Mouse (Mus musculus) lung, embryonic 14.5 days (tissue): ENCODE data around the gene Cldn9. TPM values are rescaled to one million over a fixed set of nuclear protein-coding genes. Genes with fewer than 3 reads are reported as not detected.

ENCODE experiments used
- ATAC-seq: fragments of 200-750 bp; cut with Nextera tagmentation; 2 replicates; pipeline ENCODE4 v1.8.0; 2017; ENCODE audit warnings: mild to moderate bottlenecking, moderate TSS enrichment, moderate library complexity; ENCODE audit not compliant: insufficient read depth
- DNase-seq: peaks from one replicate; pipeline ENCODE4 v3.0.0-alpha.2; 2015
- H3K27ac ChIP-seq: fragments of 300-500 bp; sonication (generic); 2 replicates; pipeline ENCODE4 v1.5.1; 2014; ENCODE audit warnings: low read depth, mild to moderate bottlenecking, moderate library complexity
- H3K27me3 ChIP-seq: fragments of 300-500 bp; sonication (generic); 2 replicates; pipeline ENCODE4 v1.6.1; 2014; ENCODE audit warnings: low read length, control low read depth; ENCODE audit not compliant: insufficient read depth
- H3K36me3 ChIP-seq: fragments of 300-500 bp; sonication (generic); 2 replicates; pipeline ENCODE4 v1.6.1; 2014; ENCODE audit warnings: control low read depth; ENCODE audit not compliant: insufficient read depth
- H3K4me1 ChIP-seq: fragments of 300-500 bp; sonication (generic); 2 replicates; pipeline ENCODE4 v1.6.1; 2014; ENCODE audit warnings: antibody characterized with exemption, control low read depth; ENCODE audit not compliant: insufficient read depth
- H3K4me2 ChIP-seq: fragments of 300-500 bp; sonication (generic); 2 replicates; pipeline ENCODE4 v1.6.1; 2014; ENCODE audit warnings: mild to moderate bottlenecking
- H3K4me3 ChIP-seq: fragments of 300-500 bp; sonication (generic); 2 replicates; pipeline ENCODE4 v1.5.1; 2014; ENCODE audit warnings: low read depth, low read length
- H3K9ac ChIP-seq: fragments of 300-500 bp; sonication (generic); 2 replicates; pipeline ENCODE4 v1.6.1; 2014
- H3K9me3 ChIP-seq: fragments of 300-500 bp; sonication (generic); 2 replicates; pipeline ENCODE4 v1.6.1; 2016; ENCODE audit warnings: low read depth, low read length, control low read depth
- CTCF ChIP-seq: IDR thresholded peaks from 2 replicates; pipeline ENCODE4 v1.5.1; 2016; ENCODE audit warnings: antibody characterized with exemption, low read depth
- WGBS: fragments of 180-500 bp; shearing (Covaris S2); extraction: QIAGEN DNeasy Blood & Tissue Kit; methylation state at CpG from one replicate; pipeline ENCODE4 v1.1.7; 2014; 5-methylcytosine and 5-hydroxymethylcytosine counted together
- polyA plus RNA-seq: library from polyadenylated mRNA; unstranded; fragments of >200 nt; fragmentation: Nextera tagmentation; extraction: Ambion mirVana; gene quantifications from 2 replicates; pipeline ENCODE4 v1.2.1, GENCODE M21; 2014

Gene Cldn9
- 5.1 and 6.2 TPM in 2 replicates for polyA plus RNA-seq

DNA sequence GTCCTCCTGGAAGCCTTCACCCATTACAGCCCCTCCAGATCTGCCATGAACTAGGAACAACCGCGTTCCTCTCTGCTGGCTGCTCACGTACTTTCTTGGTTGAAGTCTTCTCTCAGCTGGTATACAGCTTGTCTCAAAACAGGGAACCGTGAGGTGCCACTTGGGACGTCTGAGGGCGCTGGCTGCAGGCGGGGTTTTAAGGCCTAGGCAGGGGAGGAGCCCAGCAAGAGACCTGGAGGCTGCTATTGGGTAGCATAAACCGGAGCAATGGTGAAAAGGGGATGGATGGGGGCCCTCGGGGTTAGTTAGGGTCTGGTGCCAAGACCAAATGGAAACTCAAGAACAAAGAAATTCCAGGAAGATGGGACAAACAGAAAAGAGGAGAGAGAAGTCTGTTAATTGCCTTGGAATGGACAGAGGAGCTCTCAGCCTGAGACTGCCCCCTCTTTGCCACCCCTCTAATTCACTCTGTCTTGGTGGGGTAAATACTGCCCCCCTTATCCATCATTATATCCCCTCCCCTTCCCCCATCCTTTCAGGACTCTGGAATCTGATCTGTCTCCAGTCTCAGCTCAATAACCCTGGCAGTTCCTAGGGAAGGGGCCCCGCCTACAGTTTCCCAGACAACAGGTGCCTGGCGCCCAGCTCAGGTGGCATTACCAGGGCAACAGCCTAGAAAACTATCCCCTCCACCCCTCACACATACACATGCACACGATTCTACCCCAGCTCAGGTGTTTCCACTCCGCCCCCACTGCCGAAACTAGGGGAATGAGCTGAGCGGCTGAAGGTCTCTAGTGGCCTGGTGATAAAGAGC is at the start of gene Cldn9:
Gene Cldn9 (minus strand): TSS at position 171 of the 817 bp plus-strand sequence.
- peak; percentile 87 for ATAC-seq
- peak within 1 kb of the TSS; percentile 8; the same call in 1 of the 2 replicates for H3K4me3 ChIP-seq

DNA sequence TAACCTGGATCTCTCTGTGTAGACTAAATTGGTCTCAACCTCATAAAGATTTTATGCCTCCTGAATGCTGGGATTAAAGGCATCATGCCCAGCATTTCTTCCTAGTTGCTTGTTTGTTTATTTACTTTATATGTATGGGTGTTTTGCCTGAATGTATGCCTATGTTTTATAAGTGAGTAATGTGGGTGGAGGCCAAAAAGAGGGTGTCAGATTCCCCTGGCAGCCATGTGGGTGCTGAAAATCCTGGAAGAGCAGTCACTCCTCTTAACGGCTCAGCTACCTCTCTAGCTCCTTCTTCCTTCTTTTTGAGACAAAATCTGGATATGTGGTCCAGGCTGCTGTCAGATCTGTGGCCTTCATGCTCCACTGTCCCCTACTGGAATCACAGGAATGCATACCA is 46.6 kb upstream of the Cldn9 start:
- Histone ChIP-seq H3K27ac (no peak overlapping the region), H3K36me3 (peaks cover 11% of the 10 kb centered on the region), H3K4me2 (no peak overlapping the region), H3K27me3 (no peaks in the 10 kb centered on the region), H3K4me1 (no peaks in the 10 kb centered on the region), H3K9ac (no peak overlapping the region), H3K4me3 (no peak overlapping the region), H3K9me3 (no peaks in the 10 kb centered on the region)
- ATAC-seq (no peak), DNase-seq (no peak)
- no peak for TF ChIP-seq CTCF
- 57% methylated on average over 1 of the region's 1 CpGs for WGBS

More for the DNA sequence above, at the start of gene Cldn9:
- peak within 1 kb of the TSS; percentile 20; the same call in 1 of the 2 replicates for H3K9ac ChIP-seq
- no peaks in the 10 kb centered on the region for H3K9me3 ChIP-seq
- peaks cover 3% of the 10 kb centered on the region; the same call in 1 of the 2 replicates for H3K4me1 ChIP-seq
- TF ChIP-seq CTCF: no peak
- H3K27ac ChIP-seq: peak within 1 kb of the TSS; percentile 78
- H3K36me3 ChIP-seq: 0 out of 2 replicates have a peak, but pooled peaks cover 3% of the 10 kb centered on the region
- H3K27me3 ChIP-seq: peaks cover 50% of the 10 kb centered on the region
- 20% methylated on average over 15 of the region's 15 CpGs for WGBS
- DNase-seq: peak; percentile 61
- H3K4me2 ChIP-seq: peak within 1 kb of the TSS; percentile 59

DNA sequence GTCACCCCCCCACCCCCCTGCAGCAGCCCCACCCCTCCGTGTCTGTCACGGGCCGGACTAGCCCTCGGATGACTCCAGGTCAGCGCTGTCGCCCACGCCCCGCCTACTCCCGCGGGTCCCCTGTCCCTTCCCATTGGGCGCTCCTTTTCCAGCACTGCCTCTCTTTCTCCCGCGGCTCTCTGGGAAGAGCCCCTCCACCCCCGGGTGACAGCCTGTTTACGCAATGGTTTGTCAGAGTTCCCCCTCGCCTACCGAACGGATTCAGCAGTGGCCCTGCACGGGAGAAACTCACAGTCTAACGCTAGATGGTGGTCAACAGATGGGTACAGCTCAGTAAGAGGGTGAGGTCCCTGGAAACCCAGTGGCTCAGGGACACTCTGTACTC is 42.9 kb upstream of the Cldn9 start:
- DNase-seq: peak; percentile 95
- Histone ChIP-seq H3K4me3 (peak overlapping the region; percentile 77), H3K4me2 (peak overlapping the region; percentile 71), H3K4me1 (no peaks in the 10 kb centered on the region), H3K36me3 (no peaks in the 10 kb centered on the region), H3K27ac (peak overlapping the region; percentile 93), H3K27me3 (no peaks in the 10 kb centered on the region), H3K9me3 (no peaks in the 10 kb centered on the region), H3K9ac (peak overlapping the region; percentile 74)
- ATAC-seq: peak; percentile 94
- TF ChIP-seq CTCF: peak; percentile 46; the same call in 1 of the 2 replicates
- WGBS: 0% methylated on average over 12 of the region's 20 CpGs

DNA sequence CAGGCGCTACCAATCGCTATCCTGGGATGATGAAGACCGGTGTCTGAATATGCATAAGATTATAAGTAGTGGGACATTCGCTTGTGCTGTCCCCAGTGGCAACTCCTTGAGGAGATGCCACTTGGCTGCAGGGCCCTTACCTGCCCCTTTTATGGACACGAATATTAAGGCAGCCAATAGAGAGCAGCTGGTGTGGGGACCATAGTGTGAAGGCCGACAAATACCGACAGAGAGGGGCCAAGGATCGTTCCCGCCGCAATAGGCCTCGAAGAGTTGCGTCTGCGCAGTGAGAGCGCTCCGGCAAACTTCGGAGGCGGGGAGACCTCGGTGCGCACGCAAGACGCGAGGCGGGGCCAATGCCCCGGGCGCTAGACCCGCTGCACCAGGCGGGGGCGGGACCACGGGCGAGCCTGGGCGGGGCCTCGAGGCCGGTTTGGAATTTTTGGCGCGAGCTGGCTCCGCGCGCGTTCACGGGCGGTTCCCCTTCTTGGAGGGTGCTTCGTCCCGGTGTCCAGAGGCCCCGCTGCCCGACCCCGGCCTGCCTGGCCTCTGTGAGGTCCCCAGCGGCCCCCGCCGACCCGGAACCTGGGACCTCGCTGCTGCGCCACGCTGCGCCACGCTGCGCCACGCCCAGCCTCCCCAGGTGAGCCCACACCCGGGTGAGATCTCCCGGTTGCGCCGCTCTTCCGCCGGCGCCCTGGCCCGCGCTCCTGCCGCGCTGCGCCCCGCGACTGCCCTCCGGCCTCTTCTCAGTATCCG is 42.4 kb upstream of the Cldn9 start, which contains the start of gene Pkmyt1:
Gene Pkmyt1 (plus strand): TSS at position 338 of the 759 bp plus-strand sequence.
- ATAC-seq (peak; percentile 93), DNase-seq (peak; percentile 99)
- H3K27me3 ChIP-seq: no peaks in the 10 kb centered on the region
- H3K4me2 ChIP-seq: peak within 1 kb of the TSS; percentile 71
- H3K4me1 ChIP-seq: no peaks in the 10 kb centered on the region
- WGBS: 1% methylated on average over 71 of the region's 73 CpGs
- no peaks in the 10 kb centered on the region for H3K9me3 ChIP-seq
- H3K4me3 ChIP-seq: peak within 1 kb of the TSS; percentile 77
- TF ChIP-seq CTCF: no peak
- no peaks in the 10 kb centered on the region for H3K36me3 ChIP-seq
- peak within 1 kb of the TSS; percentile 74 for H3K9ac ChIP-seq
- H3K27ac ChIP-seq: peak within 1 kb of the TSS; percentile 93

DNA sequence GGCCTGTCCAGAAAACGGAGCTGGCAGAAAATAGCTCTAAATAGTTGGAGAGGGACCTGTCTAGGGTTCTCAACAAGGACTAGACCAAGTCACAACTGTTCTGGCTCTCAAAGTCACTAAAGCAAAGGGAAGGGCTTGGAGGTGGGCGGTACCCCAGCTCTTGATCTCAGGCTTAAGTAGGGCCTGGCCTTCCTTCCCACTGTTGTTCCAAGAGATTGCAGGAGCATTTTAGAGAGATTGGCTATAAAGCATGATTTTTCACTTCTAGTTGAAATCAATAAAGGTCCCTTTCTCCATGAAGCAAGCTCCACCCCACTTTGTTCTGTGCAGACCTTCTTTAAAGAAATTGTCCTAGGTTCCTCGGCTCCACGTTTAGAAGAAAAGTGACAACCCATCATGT is 41.7 kb upstream of the Cldn9 start:
- TF ChIP-seq CTCF: no peak
- H3K4me2 ChIP-seq: peak overlapping the region; percentile 71

DNA sequence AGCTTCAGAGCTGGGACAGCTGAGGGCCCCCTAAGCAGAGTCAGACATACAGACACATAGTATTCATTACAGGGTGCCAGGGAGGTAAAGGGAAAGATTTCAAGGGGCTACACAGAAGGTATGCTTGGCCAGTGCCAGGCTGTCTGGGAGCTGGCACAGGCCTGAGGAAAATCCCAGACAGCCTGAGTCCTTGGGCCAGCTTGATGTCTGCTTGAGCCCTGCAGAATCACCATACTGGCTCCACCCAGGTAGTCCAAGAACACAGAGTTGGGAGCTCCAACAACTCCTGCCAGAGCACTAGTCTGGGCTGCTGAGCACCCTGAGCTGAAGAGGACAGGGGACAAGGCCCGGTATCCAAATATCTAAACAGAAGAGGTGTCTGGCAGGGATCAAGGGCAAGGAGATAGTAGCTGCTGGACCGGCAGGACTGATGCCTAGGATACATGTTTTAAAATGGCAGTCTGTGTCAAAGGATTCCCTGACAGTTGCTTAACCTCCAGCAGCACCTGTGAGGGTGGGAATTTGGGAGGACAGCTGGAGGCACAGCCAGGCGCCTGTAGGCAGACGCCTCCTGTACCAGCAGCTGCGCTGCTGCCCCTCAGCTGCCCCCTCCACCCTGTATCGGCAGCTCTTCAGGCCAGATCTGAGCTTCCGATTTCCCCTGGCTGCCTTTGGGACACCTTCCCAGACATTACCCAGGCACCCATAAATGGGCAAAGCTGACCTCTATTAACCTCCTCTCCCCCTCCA is 38.7 kb upstream of the Cldn9 start, which contains the start of gene 1520401A03Rik:
Gene 1520401A03Rik (minus strand): TSS at position 408 of the 750 bp plus-strand sequence.
- Histone ChIP-seq H3K4me1 (no peaks in the 10 kb centered on the region), H3K9me3 (no peaks in the 10 kb centered on the region), H3K9ac (no peak within 1 kb of the TSS), H3K4me3 (no peak within 1 kb of the TSS), H3K4me2 (no peak within 1 kb of the TSS), H3K27ac (no peak within 1 kb of the TSS), H3K36me3 (no peaks in the 10 kb centered on the region), H3K27me3 (no peaks in the 10 kb centered on the region)
- WGBS: 39% methylated on average over 7 of the region's 7 CpGs
- no peak for TF ChIP-seq CTCF
- DNase-seq (no peak), ATAC-seq (no peak)

More for the DNA sequence above, 41.7 kb upstream of the Cldn9 start:
- H3K9me3 ChIP-seq: no peaks in the 10 kb centered on the region
- no peaks in the 10 kb centered on the region for H3K4me1 ChIP-seq
- peak; percentile 17 for DNase-seq
- H3K9ac ChIP-seq: peak overlapping the region; percentile 60
- peak overlapping the region; percentile 77 for H3K4me3 ChIP-seq
- 53% methylated on average over 4 of the region's 4 CpGs for WGBS
- peak overlapping the region; percentile 83 for H3K27ac ChIP-seq
- H3K27me3 ChIP-seq: no peaks in the 10 kb centered on the region
- ATAC-seq: no peak
- no peaks in the 10 kb centered on the region for H3K36me3 ChIP-seq
